Mouse (Mus musculus): ENCODE measurements around the gene Flvcr2.

The Flvcr2 gene

DNA sequence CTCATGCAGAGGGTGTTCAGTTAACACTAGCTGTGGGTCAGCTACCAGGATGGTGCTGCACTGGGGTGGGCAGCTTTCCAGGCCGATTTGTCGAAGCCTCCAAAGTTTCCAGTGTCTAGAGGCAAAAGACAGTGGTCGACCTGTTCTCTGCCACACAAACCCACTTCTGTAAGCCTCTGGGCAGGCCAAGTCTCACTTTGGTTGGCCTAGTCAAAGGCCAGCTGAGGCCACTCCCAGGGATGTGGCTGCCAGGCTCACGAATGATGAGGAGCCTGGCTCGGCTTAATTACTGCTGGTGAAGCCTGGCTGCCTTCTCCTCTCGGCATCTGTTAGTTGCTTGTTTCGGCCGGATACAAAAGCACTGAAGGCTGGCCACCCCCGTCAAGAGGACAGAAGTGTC is 53.7 kb downstream of the Flvcr2 start:
- DNase-seq, result no peak

DNA sequence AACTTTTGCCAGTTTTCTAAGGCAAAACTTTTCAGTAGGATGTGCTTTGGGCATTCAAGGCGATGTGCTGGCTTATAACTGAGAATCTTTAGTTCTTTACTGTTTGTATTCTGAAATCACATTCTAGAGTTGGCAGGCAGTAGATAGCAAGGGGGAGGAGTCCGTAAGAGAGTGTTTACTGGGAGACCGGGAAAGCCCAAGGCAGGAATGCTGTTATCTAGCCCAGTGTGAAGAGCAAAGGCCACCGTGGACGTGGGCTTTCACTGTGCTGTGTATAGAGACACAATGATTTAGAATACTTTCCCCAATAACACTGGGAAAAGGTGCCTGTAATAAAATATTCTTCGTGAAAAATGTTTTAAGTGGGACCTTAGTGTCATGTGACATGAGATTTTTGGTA is 63.4 kb downstream of the Flvcr2 start:
- no peak for DNase-seq

DNA sequence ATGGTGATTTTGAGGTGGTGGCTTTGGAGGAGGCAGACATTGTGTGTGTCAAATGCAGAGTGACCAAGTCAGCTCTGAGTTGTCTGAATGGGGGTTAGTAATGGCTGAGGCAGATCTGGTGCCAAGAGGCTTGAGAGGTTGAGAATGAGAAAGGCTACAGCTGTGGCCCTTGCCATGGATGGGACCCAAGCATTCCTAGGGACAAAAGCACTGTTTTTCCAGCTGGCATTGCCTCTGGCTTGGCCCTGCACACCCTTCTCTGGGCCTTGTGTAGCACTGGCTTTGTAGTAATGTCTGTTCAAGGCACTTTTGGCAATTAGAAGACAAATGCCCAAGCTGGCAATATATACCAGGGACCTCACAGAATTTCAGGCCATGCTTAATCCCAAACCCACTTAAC is 64.6 kb downstream of the Flvcr2 start:
- no peak for DNase-seq

DNA sequence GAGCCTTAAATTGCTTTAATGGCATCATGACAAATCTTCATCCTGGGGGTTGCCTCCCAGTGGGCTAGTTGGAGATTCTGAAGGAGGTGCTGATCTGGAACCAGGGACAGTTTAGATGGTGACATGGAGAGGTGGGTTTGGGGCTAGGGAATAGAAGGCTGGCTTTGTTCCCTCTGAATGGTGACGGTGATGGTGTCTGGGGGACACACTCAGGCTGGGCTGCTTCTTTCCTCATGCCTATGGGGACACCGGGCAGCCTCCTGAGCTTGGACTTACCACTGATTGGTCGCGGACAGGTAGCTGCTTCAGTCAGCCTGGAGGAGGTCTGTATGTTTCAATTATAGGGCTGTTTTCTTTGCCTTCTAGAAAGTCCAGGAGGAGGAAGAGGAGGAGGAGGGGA is 65.3 kb downstream of the Flvcr2 start:
- no peak for DNase-seq

GRCm38 (mm10) chr12:85813599-85813998 is 67.3 kb downstream of the Flvcr2 start:
- no peak for DNase-seq

GRCm38 (mm10) chr12:85822051-85822450 is 75.7 kb downstream of the Flvcr2 start:
- no peak for DNase-seq

GRCm38 (mm10) chr12:85824438-85825264 is 78.3 kb downstream of the Flvcr2 start, which contains the start of the genes Erg28 and Ttll5:
Erg28 (minus strand) TSS chr12:85824550.
Ttll5 (plus strand) TSS chr12:85824659.
- DNase-seq, result peak; percentile 89 to 94

- DNase-seq, result no peak
Observed at GRCm38 (mm10) chr12:85825361-85825760, 79.0 kb downstream of the Flvcr2 start.

DNA sequence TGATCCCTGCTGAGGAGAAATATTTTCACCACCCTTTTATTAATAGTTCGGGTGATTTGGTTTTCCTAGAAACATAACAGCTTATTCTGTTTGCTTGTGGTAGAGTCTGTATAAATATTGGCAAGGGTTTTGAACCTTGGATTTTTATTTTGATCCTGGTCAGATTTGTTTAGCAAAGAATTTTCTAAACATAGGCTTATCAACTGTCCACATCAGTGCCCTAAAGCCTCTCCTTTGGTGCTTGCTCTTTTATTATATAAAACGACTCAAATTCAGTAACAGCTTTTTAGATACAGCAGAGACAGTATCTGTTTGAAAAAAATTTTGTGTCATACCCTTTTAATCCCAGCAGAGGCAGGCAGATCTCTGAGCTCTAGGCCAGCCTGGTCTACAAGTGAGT is 79.5 kb downstream of the Flvcr2 start:
- no peak for DNase-seq

DNA sequence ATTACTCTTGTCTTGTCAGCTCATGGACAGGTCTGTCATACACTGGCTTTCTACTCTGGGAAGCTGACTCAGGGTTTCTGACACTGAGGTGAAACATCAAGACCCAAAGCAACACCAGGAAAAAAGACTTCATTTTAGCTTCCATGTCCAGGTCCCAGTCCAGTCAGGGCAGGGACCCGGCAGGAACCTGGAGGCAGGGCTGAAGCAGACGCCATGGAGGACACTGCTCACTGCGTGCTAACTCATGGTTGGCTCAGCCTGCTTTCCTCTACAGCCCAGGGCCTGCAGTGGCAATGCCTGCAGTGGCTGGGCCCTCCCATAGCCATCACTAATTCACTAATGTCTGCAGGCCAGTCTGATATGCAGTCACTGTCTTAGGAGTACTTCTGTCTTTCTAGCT is 82.5 kb downstream of the Flvcr2 start:
- DNase-seq, result no peak

DNA sequence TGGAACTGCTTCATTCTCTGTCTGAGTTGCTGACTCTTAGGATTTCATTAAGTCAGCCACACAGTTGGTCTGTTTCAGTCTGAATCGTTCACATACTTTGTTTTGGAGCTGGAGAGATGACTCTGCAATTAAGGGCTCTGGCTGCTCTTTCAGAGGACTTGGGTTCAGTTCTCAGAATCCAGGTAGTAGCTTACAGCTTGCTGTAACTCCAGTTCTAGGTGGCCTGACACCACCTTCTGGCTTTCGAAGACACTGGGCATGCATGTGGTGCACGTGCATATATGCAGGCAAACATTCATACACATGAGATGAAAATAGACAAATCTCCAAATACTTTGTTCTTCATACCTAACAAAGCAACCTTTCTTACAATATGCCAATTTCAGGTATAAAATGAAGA is 83.5 kb downstream of the Flvcr2 start:
- no peak for DNase-seq

GRCm38 (mm10) chr12:85830691-85831090 is 84.4 kb downstream of the Flvcr2 start:
- DNase-seq, result no peak

- DNase-seq, result no peak
Observed at GRCm38 (mm10) chr12:85834543-85834942, 88.2 kb downstream of the Flvcr2 start.

DNA sequence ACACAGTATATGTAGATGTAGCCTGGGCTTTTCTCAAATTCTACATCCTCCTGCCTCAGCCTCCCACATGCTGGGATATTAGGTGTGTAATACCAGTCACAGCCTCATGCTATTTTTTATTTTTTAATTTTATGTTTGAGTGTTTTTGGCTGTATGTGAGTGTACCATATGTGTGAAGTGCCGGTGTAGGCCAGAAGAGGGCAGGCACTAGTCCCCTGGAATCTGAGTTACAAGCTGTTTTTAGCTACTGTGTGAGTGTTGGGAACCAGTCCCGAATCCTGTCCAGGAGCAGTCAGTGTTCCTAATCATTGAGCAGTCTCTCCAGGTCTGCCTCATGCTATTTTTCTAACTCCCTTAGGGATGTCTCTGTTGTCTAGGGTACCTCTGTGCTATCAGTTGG is 91.4 kb downstream of the Flvcr2 start:
- no peak for DNase-seq

DNA sequence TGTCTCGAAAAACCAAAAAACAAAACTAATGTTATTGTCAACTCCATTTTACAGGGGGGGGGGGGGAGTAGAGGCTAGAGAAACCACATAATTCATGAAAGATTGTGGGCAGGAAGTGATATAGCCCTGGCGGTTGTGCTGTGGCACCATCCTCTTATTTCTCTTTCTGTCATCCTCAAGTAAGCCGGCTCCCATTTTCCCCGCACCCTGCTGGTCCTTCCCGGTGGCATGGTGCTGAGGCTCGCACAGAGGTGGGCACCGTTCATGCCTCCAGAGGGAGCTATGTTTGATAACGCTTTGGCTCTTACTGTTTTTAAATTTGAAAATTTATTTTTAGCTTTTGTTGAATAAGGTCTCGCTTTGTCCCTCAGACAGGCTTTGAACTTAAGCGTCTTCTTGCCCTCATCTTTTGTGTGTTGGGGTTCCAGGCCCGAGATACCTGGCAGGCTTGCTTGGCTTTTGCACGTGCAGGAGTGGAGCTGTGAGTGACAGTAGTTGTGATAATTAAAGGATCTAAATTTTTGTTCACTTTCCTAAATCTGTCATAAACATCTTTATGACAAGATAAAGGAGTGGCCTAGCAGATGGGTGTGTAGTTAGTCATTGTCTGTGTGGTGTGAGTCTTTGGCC is 93.1 kb downstream of the Flvcr2 start:
- DNase-seq, result peak; percentile 16 to 39

GRCm38 (mm10) chr12:85848164-85848958 is 102.0 kb downstream of the Flvcr2 start:
- no peak for DNase-seq

- no peak for DNase-seq
Observed at GRCm38 (mm10) chr12:85850661-85851060, 104.3 kb downstream of the Flvcr2 start.

GRCm38 (mm10) chr12:85853836-85854235 is 107.5 kb downstream of the Flvcr2 start:
- no peak for DNase-seq

- DNase-seq, result no peak
Observed at GRCm38 (mm10) chr12:85854271-85854670, 107.9 kb downstream of the Flvcr2 start.

GRCm38 (mm10) chr12:85857300-85857699 is 111.0 kb downstream of the Flvcr2 start:
- DNase-seq, result no peak

DNA sequence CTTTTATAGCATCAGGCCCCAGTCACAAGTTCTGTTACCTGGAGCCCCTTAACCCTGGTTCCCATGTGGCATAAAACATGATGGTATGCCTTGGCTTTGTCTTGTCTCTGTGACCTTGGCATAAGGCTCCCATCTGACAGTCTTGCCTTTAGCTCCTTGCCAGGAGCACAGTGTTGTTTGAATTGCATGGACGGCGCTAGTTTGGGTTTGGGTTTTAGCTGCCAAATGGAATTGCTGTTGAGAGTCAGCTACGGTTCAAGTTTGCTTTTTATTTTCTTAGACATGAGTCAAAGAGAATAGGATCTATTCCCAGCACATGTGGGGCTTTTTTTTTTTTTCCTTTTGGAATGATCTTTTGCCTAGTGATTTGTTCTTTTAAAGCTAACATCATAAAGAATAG is 112.8 kb downstream of the Flvcr2 start:
- no peak for DNase-seq

- no peak for DNase-seq
Observed at GRCm38 (mm10) chr12:85859511-85860189, 113.3 kb downstream of the Flvcr2 start.

DNA sequence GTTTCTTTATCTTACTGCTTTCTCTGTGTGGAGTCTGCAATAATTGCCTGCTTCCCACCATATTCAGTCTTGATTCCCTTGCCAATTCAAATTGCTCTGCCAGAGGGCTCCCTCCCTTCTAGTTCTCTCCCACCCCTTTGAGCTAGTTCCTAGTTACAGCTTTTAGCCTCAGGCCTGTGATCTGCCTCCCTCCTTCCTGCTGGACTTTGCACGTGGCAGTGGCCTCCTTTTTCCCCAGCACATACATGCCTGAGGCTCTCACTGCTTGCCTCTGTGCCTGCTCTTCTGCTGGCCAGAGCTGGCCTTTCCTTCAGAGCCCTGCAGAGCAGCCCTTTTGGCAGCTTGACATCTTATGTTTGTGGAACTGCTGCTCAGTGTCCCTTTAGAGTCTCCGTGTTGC is 116.2 kb downstream of the Flvcr2 start:
- DNase-seq, result no peak

Data from thymus, adult 18-20 months (tissue).